Mouse (Mus musculus): ENCODE measurements around the gene Cpeb4.
A peak's percentile ranks its signal among the peaks of the same experiment; 100 is the strongest.

Gene Cpeb4

GRCm38 (mm10) chr11:31846771-31847468 lies 25.1 kb upstream of the Cpeb4 start:
- DNase-seq (ENCODE audit: extremely low spot score) = no peak

GRCm38 (mm10) chr11:31847469-31847805 lies 24.6 kb upstream of the Cpeb4 start:
- no peak for DNase-seq (ENCODE audit: extremely low spot score)

- no peak for DNase-seq (ENCODE audit: extremely low spot score)
Observed at GRCm38 (mm10) chr11:31848725-31849124, 23.3 kb upstream of the Cpeb4 start.

- DNase-seq (ENCODE audit: extremely low spot score) = no peak
Observed at GRCm38 (mm10) chr11:31850156-31850775, 21.7 kb upstream of the Cpeb4 start.

- no peak for DNase-seq (ENCODE audit: extremely low spot score)
Observed at GRCm38 (mm10) chr11:31850995-31851394, 21.0 kb upstream of the Cpeb4 start.

- DNase-seq (ENCODE audit: extremely low spot score) = no peak
Observed at GRCm38 (mm10) chr11:31851702-31852560, 20.1 kb upstream of the Cpeb4 start.

GRCm38 (mm10) chr11:31854955-31855354 lies 17.1 kb upstream of the Cpeb4 start:
- DNase-seq (ENCODE audit: extremely low spot score) = no peak

GRCm38 (mm10) chr11:31857479-31857878 lies 14.5 kb upstream of the Cpeb4 start:
- DNase-seq (ENCODE audit: extremely low spot score) = no peak

GRCm38 (mm10) chr11:31861149-31861890 lies 10.7 kb upstream of the Cpeb4 start:
- DNase-seq (ENCODE audit: extremely low spot score) = no peak

- DNase-seq (ENCODE audit: extremely low spot score) = no peak
Observed at GRCm38 (mm10) chr11:31867976-31868375, 4.0 kb upstream of the Cpeb4 start.

GRCm38 (mm10) chr11:31870285-31871010 lies 1.6 kb upstream of the Cpeb4 start:
- DNase-seq (ENCODE audit: extremely low spot score) = peak; percentile 98

GRCm38 (mm10) chr11:31871135-31871541 lies 873 bp upstream of the Cpeb4 start:
- peak; percentile 44 for DNase-seq (ENCODE audit: extremely low spot score)

GRCm38 (mm10) chr11:31872546-31873261 lies 693 bp downstream of the Cpeb4 start:
- DNase-seq (ENCODE audit: extremely low spot score) = peak; percentile 6

- DNase-seq (ENCODE audit: extremely low spot score) = no peak
Observed at GRCm38 (mm10) chr11:31874071-31874470, 2.1 kb downstream of the Cpeb4 start.

- no peak for DNase-seq (ENCODE audit: extremely low spot score)
Observed at GRCm38 (mm10) chr11:31883671-31884070, 11.7 kb downstream of the Cpeb4 start.

GRCm38 (mm10) chr11:31885765-31886164 lies 13.8 kb downstream of the Cpeb4 start:
- DNase-seq (ENCODE audit: extremely low spot score) = no peak

- no peak for DNase-seq (ENCODE audit: extremely low spot score)
Observed at GRCm38 (mm10) chr11:31888229-31888628, 16.2 kb downstream of the Cpeb4 start.

- no peak for DNase-seq (ENCODE audit: extremely low spot score)
Observed at GRCm38 (mm10) chr11:31892152-31892551, 20.1 kb downstream of the Cpeb4 start.

- DNase-seq (ENCODE audit: extremely low spot score) = no peak
Observed at GRCm38 (mm10) chr11:31893639-31894038, 21.6 kb downstream of the Cpeb4 start.

- DNase-seq (ENCODE audit: extremely low spot score) = no peak
Observed at GRCm38 (mm10) chr11:31896065-31896792, 24.2 kb downstream of the Cpeb4 start.
